10 mouse cellular contexts compared by ENCODE assay signal in genomic region chr5:10648075-10648474, GRCm38 (mm10).
DNase-seq lines count a peak whose midpoint lies in the region; ATAC-seq and TF ChIP-seq lines count a peak whose summit lies in the region.
"Had no signal": no experiment of that assay in that cellular context is flagged by ENCODE, and none has a peak within 500 bp of the region (broad histone marks: within the 10 kb centered on the region; RNA-seq: fewer than 3 reads in every experiment).

No protein-coding gene starts in this region.

- no peaks in the 10 kb centered on the region for H3K4me1 ChIP-seq in embryonic facial prominence, embryonic 11.5 days (ENCODE audit: control insufficient read depth, insufficient read depth, low read length)
- no peaks in the 10 kb centered on the region for H3K4me1 ChIP-seq in embryonic facial prominence, embryonic 10.5 days
- no peaks in the 10 kb centered on the region for H3K4me1 ChIP-seq in liver, postnatal 0 days (ENCODE audit: insufficient read depth)

- no peak for TF ChIP-seq POLR2A in brain, embryonic 14.5 days (IDR thresholded peaks at IDR 0.05; ENCODE audit: borderline replicate concordance, extremely low read depth, insufficient read depth, insufficient read length, poor library complexity, severe bottlenecking)

- H3K27me3 ChIP-seq in embryonic facial prominence, embryonic 11.5 days (ENCODE audit: control insufficient read depth, insufficient read depth, low read length) = no peaks in the 10 kb centered on the region
- H3K27me3 ChIP-seq in embryonic facial prominence, embryonic 10.5 days (replicated peaks; ENCODE audit: low read depth, poor library complexity, severe bottlenecking) = no peaks in the 10 kb centered on the region
- H3K27me3 ChIP-seq in liver, postnatal 0 days (ENCODE audit: insufficient read depth, low read length) = no peaks in the 10 kb centered on the region

- H3K27ac ChIP-seq in embryonic facial prominence, embryonic 11.5 days (replicated peaks; ENCODE audit: low read depth, low read length) = no peak overlapping the region
- no peak overlapping the region for H3K27ac ChIP-seq in embryonic facial prominence, embryonic 10.5 days (replicated peaks)
- no peak overlapping the region for H3K27ac ChIP-seq in liver, postnatal 0 days (ENCODE audit: low read depth)

- no peak overlapping the region for H3K9ac ChIP-seq in embryonic facial prominence, embryonic 11.5 days (replicated peaks; ENCODE audit: low read length)
- no peak overlapping the region for H3K9ac ChIP-seq in liver, postnatal 0 days (replicated peaks)

- ATAC-seq in embryonic facial prominence, embryonic 11.5 days (replicated peaks; ENCODE audit: insufficient number of reproducible peaks, low FRiP score, low TSS enrichment, low read depth) = no peak
- ATAC-seq in liver, postnatal 0 days = no peak

- H3K36me3 ChIP-seq in embryonic facial prominence, embryonic 11.5 days (replicated peaks; ENCODE audit: control insufficient read depth, insufficient read depth, low read depth, low read length) = no peaks in the 10 kb centered on the region
- no peaks in the 10 kb centered on the region for H3K36me3 ChIP-seq in embryonic facial prominence, embryonic 10.5 days (replicated peaks)
- no peaks in the 10 kb centered on the region for H3K36me3 ChIP-seq in liver, postnatal 0 days (replicated peaks; ENCODE audit: insufficient read depth, low read length)

- no peak overlapping the region for H3K4me2 ChIP-seq in embryonic facial prominence, embryonic 11.5 days (ENCODE audit: low read depth, low read length)
- no peak overlapping the region for H3K4me2 ChIP-seq in liver, postnatal 0 days (ENCODE audit: low read depth, low read length)

- no peak for TF ChIP-seq EP300 in liver, postnatal 0 days (IDR thresholded peaks at IDR 0.05; ENCODE audit: low read depth)

- WGBS in embryonic facial prominence, embryonic 11.5 days = 34% methylated on average over 4 of the region's 4 CpGs
- 40% methylated on average over 4 of the region's 4 CpGs for WGBS in embryonic facial prominence, embryonic 10.5 days
- 33% methylated on average over 4 of the region's 4 CpGs for WGBS in liver, postnatal 0 days (ENCODE audit: insufficient replicate concordance)

- no peaks in the 10 kb centered on the region for H3K9me3 ChIP-seq in embryonic facial prominence, embryonic 11.5 days (replicated peaks; ENCODE audit: control insufficient read depth, low read length)
- peaks cover 2% of the 10 kb centered on the region; the same call in 1 of the 2 replicates for H3K9me3 ChIP-seq in embryonic facial prominence, embryonic 10.5 days
- peaks cover 4% of the 10 kb centered on the region; the same call in 1 of the 2 replicates for H3K9me3 ChIP-seq in liver, postnatal 0 days (ENCODE audit: low read length)

- peak; percentile 55 for DNase-seq in embryonic facial prominence, embryonic 11.5 days (ENCODE audit: low spot score)
- DNase-seq in embryonic facial prominence, embryonic 10.5 days (ENCODE audit: low spot score) = no peak
- DNase-seq in liver, postnatal 0 days = no peak
- no peak for DNase-seq in liver
- peak; percentile 80 for DNase-seq in brain, embryonic 14.5 days (ENCODE audit: low read depth)
- peak; percentile 18 for DNase-seq in retina, postnatal 1 day
- no peak for DNase-seq in natural killer cell, adult 2 months (ENCODE audit: low spot score in 2 of 2)
- no peak for DNase-seq in kidney, adult 11 months
- DNase-seq: cerebellum, adult 11 months; layer of hippocampus, adult 9-11 months had no signal

- TF ChIP-seq CTCF in liver, postnatal 0 days (IDR thresholded peaks at IDR 0.05; ENCODE audit: low read depth) = peak; percentile 57
- no peak for TF ChIP-seq CTCF in brain, embryonic 14.5 days (IDR thresholded peaks at IDR 0.05; ENCODE audit: borderline replicate concordance, extremely low read depth, insufficient read depth, insufficient read length)

- H3K4me3 ChIP-seq in embryonic facial prominence, embryonic 11.5 days (ENCODE audit: low read depth, low read length) = no peak overlapping the region
- no peak overlapping the region for H3K4me3 ChIP-seq in embryonic facial prominence, embryonic 10.5 days
- H3K4me3 ChIP-seq in liver, postnatal 0 days (ENCODE audit: low read depth, low read length) = no peak overlapping the region

Comparison
In these comparisons a context has a peak if more than half of its experiments do, and no peak if none do; other contexts are left out.
1. DNase-seq: peak in embryonic facial prominence, embryonic 11.5 days (single experiment), brain, embryonic 14.5 days (single experiment) and retina, postnatal 1 day (single experiment); none in embryonic facial prominence, embryonic 10.5 days (single experiment), liver, postnatal 0 days (single experiment), liver (single experiment), natural killer cell, adult 2 months (0 of 2) and kidney, adult 11 months (single experiment).